ENCODE assay signal across 21 mouse cellular contexts in the genomic region with DNA sequence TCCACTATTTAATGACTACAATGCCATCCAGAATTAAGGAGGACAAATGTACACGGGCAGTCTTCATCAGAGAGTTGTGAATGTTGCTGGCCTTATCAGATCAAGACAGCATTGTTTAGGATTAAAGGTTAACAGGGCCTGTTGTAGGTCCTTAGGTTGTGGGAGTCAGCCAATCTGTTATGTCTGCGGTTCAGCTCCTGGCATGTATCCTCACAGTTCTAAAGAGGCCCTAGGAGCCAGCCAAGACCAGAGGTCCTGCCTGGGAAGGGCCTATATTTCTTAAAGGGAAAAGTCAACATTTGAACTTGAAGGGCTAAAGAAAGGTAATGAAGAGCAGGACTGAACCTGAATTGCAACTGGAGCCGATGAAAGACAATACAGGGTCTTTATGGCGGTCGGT. TPM values are rescaled to one million over a fixed set of nuclear protein-coding genes. Genes with fewer than 3 reads are reported as not detected.
A peak's percentile ranks its signal among the peaks of the same experiment; 100 is the strongest.
DNase-seq lines count a peak whose midpoint lies in the region; ATAC-seq and TF ChIP-seq lines count a peak whose summit lies in the region.
"Had no signal": no experiment of that assay in that cellular context is flagged by ENCODE, and none has a peak within 500 bp of the region (broad histone marks: within the 10 kb centered on the region; RNA-seq: fewer than 3 reads in every experiment).

No protein-coding gene starts in this region.

- WGBS in kidney, embryonic 14.5 days = 44% methylated on average over 5 of the region's 5 CpGs
- 57% methylated on average over 5 of the region's 5 CpGs for WGBS in lung, embryonic 16.5 days
- 50% methylated on average over 5 of the region's 5 CpGs for WGBS in lung, adult 2 months
- WGBS in intestine, embryonic 16.5 days = 50% methylated on average over 5 of the region's 5 CpGs

- peaks cover 18% of the 10 kb centered on the region; the same call in 1 of the 2 replicates for H3K4me1 ChIP-seq in kidney, embryonic 14.5 days (ENCODE audit: control insufficient read depth, insufficient read depth, low read length)
- peaks cover 29% of the 10 kb centered on the region for H3K4me1 ChIP-seq in lung, embryonic 16.5 days (replicated peaks; ENCODE audit: control insufficient read depth, insufficient read depth, low read length)
- peaks cover 8% of the 10 kb centered on the region for H3K4me1 ChIP-seq in lung, adult 2 months (ENCODE audit: control insufficient read depth, insufficient read depth, low read length)
- H3K4me1 ChIP-seq in intestine, embryonic 16.5 days (ENCODE audit: control insufficient read depth, insufficient read depth, low read length) = peaks cover 39% of the 10 kb centered on the region

- H3K9ac ChIP-seq in kidney, embryonic 14.5 days (ENCODE audit: low read depth, low read length) = no peak overlapping the region
- no peak overlapping the region for H3K9ac ChIP-seq in lung, embryonic 16.5 days (ENCODE audit: low read length)
- H3K9ac ChIP-seq in intestine, embryonic 16.5 days (ENCODE audit: low read depth, low read length) = no peak overlapping the region
- H3K9ac ChIP-seq: forebrain, embryonic 12.5 days; forebrain, embryonic 15.5 days; heart, embryonic 12.5 days; heart, embryonic 15.5 days; hindbrain, embryonic 14.5 days had no signal

- no peaks in the 10 kb centered on the region for H3K27me3 ChIP-seq in kidney, embryonic 14.5 days (ENCODE audit: control insufficient read depth, insufficient read depth, low read length)
- no peaks in the 10 kb centered on the region for H3K27me3 ChIP-seq in lung, embryonic 16.5 days (ENCODE audit: control insufficient read depth, insufficient read depth, low read depth, low read length)
- no peaks in the 10 kb centered on the region for H3K27me3 ChIP-seq in intestine, embryonic 16.5 days (replicated peaks; ENCODE audit: control insufficient read depth, insufficient read depth, low read length)
- H3K27me3 ChIP-seq: forebrain, embryonic 12.5 days; forebrain, embryonic 15.5 days; heart, embryonic 12.5 days; heart, embryonic 15.5 days had no signal

- TF ChIP-seq POLR2A in lung, adult 2 months (IDR thresholded peaks at IDR 0.05; ENCODE audit: borderline replicate concordance, extremely low read depth, low read depth, low read length) = no peak

- no peak overlapping the region for H3K4me3 ChIP-seq in kidney, embryonic 14.5 days (ENCODE audit: low read length)
- H3K4me3 ChIP-seq in lung, embryonic 16.5 days (ENCODE audit: low read length) = no peak overlapping the region
- no peak overlapping the region for H3K4me3 ChIP-seq in lung, adult 2 months (replicated peaks; ENCODE audit: extremely low read depth, low read depth, low read length)
- H3K4me3 ChIP-seq in intestine, embryonic 16.5 days (ENCODE audit: low read length) = no peak overlapping the region
- H3K4me3 ChIP-seq: forebrain, embryonic 12.5 days; forebrain, embryonic 15.5 days; heart, embryonic 12.5 days; heart, embryonic 15.5 days had no signal

- intact Hi-C loops in heart, postnatal 36 days (cut with DNase I) = no loop called here

- H3K36me3 ChIP-seq in kidney, embryonic 14.5 days (ENCODE audit: control insufficient read depth, insufficient read depth, low read length) = no peaks in the 10 kb centered on the region
- no peaks in the 10 kb centered on the region for H3K36me3 ChIP-seq in lung, embryonic 16.5 days (ENCODE audit: control insufficient read depth, insufficient read depth, low read length)
- no peaks in the 10 kb centered on the region for H3K36me3 ChIP-seq in intestine, embryonic 16.5 days (ENCODE audit: control insufficient read depth, insufficient read depth, low read length)
- H3K36me3 ChIP-seq: forebrain, embryonic 12.5 days; forebrain, embryonic 15.5 days; heart, embryonic 12.5 days; heart, embryonic 15.5 days had no signal

- no peak for DNase-seq in kidney, postnatal 14 days
- no peak for DNase-seq in lung, adult 2 months
- no peak for DNase-seq in heart, postnatal 36 days
- DNase-seq: adrenal gland, postnatal 10 days; adrenal gland, postnatal 36 days; cerebellum, adult 18-20 months; cerebellum, adult 9-10 months; cerebellum, postnatal 14 days; gastrocnemius, postnatal 25 days; heart, adult 18-20 months; heart, postnatal 10 days; heart, postnatal 4 days had no signal

- no peak overlapping the region for H3K4me2 ChIP-seq in kidney, embryonic 14.5 days (replicated peaks; ENCODE audit: low read depth, low read length)
- peak overlapping the region; percentile 20; the same call in 1 of the 2 replicates for H3K4me2 ChIP-seq in lung, embryonic 16.5 days (ENCODE audit: low read depth, low read length)
- H3K4me2 ChIP-seq in intestine, embryonic 16.5 days (ENCODE audit: low read depth, low read length) = no peak overlapping the region
- H3K4me2 ChIP-seq: forebrain, embryonic 12.5 days; forebrain, embryonic 15.5 days; heart, embryonic 12.5 days; heart, embryonic 15.5 days; hindbrain, embryonic 14.5 days had no signal

- 0 out of 2 replicates have a peak overlapping the region, but pooled peaks have one; percentile 24 for H3K27ac ChIP-seq in kidney, embryonic 14.5 days (ENCODE audit: low read depth, low read length)
- peak overlapping the region; percentile 68 for H3K27ac ChIP-seq in lung, embryonic 16.5 days (ENCODE audit: low read length)
- H3K27ac ChIP-seq in intestine, embryonic 16.5 days (ENCODE audit: low read length) = peak overlapping the region; percentile 72
- H3K27ac ChIP-seq: forebrain, embryonic 12.5 days; forebrain, embryonic 15.5 days; heart, embryonic 15.5 days; hindbrain, embryonic 14.5 days had no signal

- no peaks in the 10 kb centered on the region for H3K9me3 ChIP-seq in kidney, embryonic 14.5 days (ENCODE audit: control insufficient read depth, low read length)
- H3K9me3 ChIP-seq in lung, embryonic 16.5 days (ENCODE audit: control insufficient read depth, low read length) = no peaks in the 10 kb centered on the region
- H3K9me3 ChIP-seq in intestine, embryonic 16.5 days (ENCODE audit: control insufficient read depth, low read length) = no peaks in the 10 kb centered on the region
- H3K9me3 ChIP-seq: forebrain, embryonic 12.5 days; forebrain, embryonic 15.5 days; heart, embryonic 12.5 days; heart, embryonic 15.5 days had no signal

- ATAC-seq in kidney, embryonic 14.5 days (ENCODE audit: low FRiP score, low TSS enrichment) = no peak
- ATAC-seq in lung, embryonic 16.5 days (ENCODE audit: low read depth) = peak; percentile 64
- peak; percentile 70 for ATAC-seq in intestine, embryonic 16.5 days
- ATAC-seq in activated CD4-positive, CD25-positive, alpha-beta regulatory T cell, adult 4 months = no peak
- ATAC-seq: forebrain, embryonic 15.5 days had no signal

- no peak for TF ChIP-seq CTCF in lung, adult 2 months (IDR thresholded peaks at IDR 0.05; ENCODE audit: insufficient read depth, low read length)

RNA-seq across cellular contexts. Expression of a gene that starts 13.7 kb away (rescaled TPM):
- polyA plus RNA-seq in kidney, embryonic 14.5 days (2014; fragmentation: Nextera tagmentation; extraction: Ambion mirVana) = 18.7 and 25.0 TPM in 2 replicates
- 9.0 and 10.5 TPM in 2 replicates for polyA plus RNA-seq in lung, embryonic 16.5 days (2015; fragmentation: Nextera tagmentation; extraction: Ambion mirVana)
- polyA plus RNA-seq in lung, adult 2 months (2012; rRNA removed) = 41.8 and 43.1 TPM in 2 replicates
- 7.8 and 8.9 TPM in 2 replicates for polyA plus RNA-seq in intestine, embryonic 16.5 days (2015; fragmentation: Nextera tagmentation; extraction: Ambion mirVana)
- polyA plus RNA-seq in activated CD4-positive, CD25-positive, alpha-beta regulatory T cell, adult 4 months (2017; shearing (Covaris generic)) = not detected
- total RNA-seq in heart, postnatal 36 days (2021) = 1 to 10 TPM; 3.5 to 4.8 TPM

Comparison
In these comparisons a context has a peak if more than half of its experiments do, and no peak if none do; other contexts are left out.
1. ATAC-seq: peak in lung, embryonic 16.5 days (single experiment) and intestine, embryonic 16.5 days (single experiment); none in kidney, embryonic 14.5 days (single experiment) and activated CD4-positive, CD25-positive, alpha-beta regulatory T cell, adult 4 months (single experiment).
2. Peak in every context shown above with its lines, with median percentiles within 50 percentile points of each other: H3K27ac ChIP-seq.